Mouse (Mus musculus): ENCODE data around the gene Olfr536. TPM values are rescaled to one million over a fixed set of nuclear protein-coding genes. Genes with fewer than 3 reads are reported as not detected.

Gene Olfr536
- not detected for total RNA-seq (2023)

GRCm38 (mm10) chr7:140507346-140508021 is at the start of gene Olfr536:
Gene Olfr536 (minus strand): TSS chr7:140507396.

GRCm38 (mm10) chr7:140483916-140484315 is 23.3 kb downstream of the Olfr536 start, which contains the start of gene Olfr535:
Gene Olfr535 (plus strand): TSS chr7:140484216.

GRCm38 (mm10) chr7:140463070-140463469 is 44.1 kb downstream of the Olfr536 start, which contains the start of gene Olfr533:
Gene Olfr533 (plus strand): TSS chr7:140463370.

Other genes with a start within 250 kb of the Olfr536 start
- gene Olfr525, start 186.5 kb downstream of the Olfr536 start, total RNA-seq (2023), result not detected
- not detected for gene Olfr527, start 173.4 kb downstream of the Olfr536 start, total RNA-seq (2023)
- not detected for gene Olfr60, start 145.7 kb downstream of the Olfr536 start, total RNA-seq (2023)
- gene Olfr530, start 131.1 kb downstream of the Olfr536 start, total RNA-seq (2023), result not detected
- gene Olfr531, start 104.5 kb downstream of the Olfr536 start, total RNA-seq (2023), result not detected
- not detected for gene Olfr532, start 85.8 kb downstream of the Olfr536 start, total RNA-seq (2023)
- not detected for gene Olfr533, start 44.0 kb downstream of the Olfr536 start, total RNA-seq (2023)
- not detected for gene Olfr535, start 23.2 kb downstream of the Olfr536 start, total RNA-seq (2023)
- gene Olfr538, start 60.5 kb upstream of the Olfr536 start, total RNA-seq (2023), result not detected
- gene Olfr46, start 93.9 kb upstream of the Olfr536 start, total RNA-seq (2023), result not detected
- not detected for gene Olfr61, start 121.6 kb upstream of the Olfr536 start, total RNA-seq (2023)
- gene Olfr53, start 139.1 kb upstream of the Olfr536 start, total RNA-seq (2023), result not detected
- gene Olfr539, start 152.5 kb upstream of the Olfr536 start, total RNA-seq (2023), result not detected
- gene Olfr45, start 174.6 kb upstream of the Olfr536 start, total RNA-seq (2023), result not detected
- gene Olfr541, start 189.9 kb upstream of the Olfr536 start, total RNA-seq (2023), result not detected